Mouse (Mus musculus): ENCODE results near the gene Rps6kb1.
"Not testable (repeated sequence)": the region's sequence is repeated elsewhere in the genome, so short reads cannot be mapped to it uniquely, and the experiment has no call there.

Gene Rps6kb1

DNA sequence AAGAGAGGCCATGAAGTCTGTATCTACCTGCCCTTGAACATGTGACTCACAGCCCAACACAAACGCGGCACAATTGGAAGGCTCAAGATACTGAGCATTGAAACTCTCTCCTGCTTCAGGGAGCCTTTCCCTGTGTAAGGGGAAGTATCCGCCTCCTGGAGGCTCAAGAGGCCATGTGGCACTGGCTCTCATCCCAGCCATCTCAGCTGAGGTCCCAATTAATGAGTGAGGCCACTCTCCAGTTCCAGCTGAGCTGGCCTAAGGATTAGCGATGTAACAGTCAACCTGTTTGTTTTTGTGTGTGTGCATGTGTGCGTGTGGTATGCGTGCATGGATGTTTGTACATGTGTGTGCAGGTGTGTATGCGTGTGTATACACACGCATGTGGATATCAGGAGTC is 76.3 kb downstream of the Rps6kb1 start:
- no peak for DNase-seq (ENCODE audit: low read depth)

DNA sequence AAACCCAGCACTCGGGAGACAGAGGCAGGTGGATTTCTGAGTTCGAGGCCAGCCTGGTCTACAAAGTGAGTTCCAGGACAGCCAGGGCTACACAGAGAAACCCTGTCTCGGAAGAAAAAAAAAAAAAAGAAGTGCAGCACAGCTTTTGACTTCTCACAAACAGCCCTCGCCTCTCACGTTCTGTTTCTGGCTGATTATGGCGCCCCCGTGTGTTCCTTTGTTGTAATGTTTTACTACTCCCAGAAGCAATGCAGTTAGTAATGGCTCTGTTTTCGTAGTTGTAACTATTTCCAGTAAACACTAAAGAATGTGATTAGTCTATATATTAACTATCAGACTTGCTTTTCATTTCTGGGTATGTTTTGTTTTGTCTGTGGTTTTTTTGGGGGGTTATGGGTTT is 80.3 kb downstream of the Rps6kb1 start:
- not testable (repeated sequence) for DNase-seq (ENCODE audit: low read depth)

GRCm38 (mm10) chr11:86462579-86462978 is 82.0 kb downstream of the Rps6kb1 start:
- DNase-seq (ENCODE audit: low read depth): no peak

DNA sequence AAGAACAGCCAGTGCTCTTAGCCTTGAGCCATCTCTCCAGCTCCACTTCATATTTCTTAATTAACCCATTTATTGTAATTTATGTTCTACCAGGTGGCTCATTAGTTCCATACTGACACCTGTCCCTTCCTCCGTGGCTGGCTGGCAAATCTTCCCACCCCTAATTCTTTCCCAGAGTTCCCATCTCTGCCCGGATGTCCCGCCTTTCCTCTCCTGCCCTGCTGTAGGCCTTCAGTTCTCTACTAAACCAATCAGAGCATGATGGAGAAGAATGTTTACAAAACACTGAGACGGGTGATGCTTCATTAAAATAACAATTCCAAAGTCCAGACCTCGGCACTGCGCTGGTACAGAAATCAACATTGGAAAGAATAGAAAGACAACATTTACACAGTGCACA is 85.7 kb downstream of the Rps6kb1 start:
- DNase-seq (ENCODE audit: low read depth): no peak

DNA sequence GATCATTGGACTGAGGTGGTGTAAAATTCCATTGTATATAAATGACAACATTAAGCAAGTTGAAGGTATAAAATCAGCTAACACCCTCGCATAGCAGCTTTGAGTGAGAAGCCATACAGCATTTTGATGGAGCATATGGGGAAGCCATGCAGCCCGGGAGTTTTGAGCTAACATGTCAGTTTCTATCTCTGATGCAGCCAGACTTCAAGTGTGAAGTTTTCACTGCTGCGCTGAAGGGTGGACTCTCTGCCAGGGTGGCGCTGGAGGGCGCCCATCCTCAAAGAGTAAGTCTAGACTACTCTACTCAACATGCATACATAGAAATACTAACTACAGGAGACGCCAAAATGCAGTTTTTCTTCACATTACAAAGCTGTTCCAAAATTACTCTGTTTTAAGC is 87.1 kb downstream of the Rps6kb1 start:
- no peak for DNase-seq (ENCODE audit: low read depth)

- no peak for DNase-seq (ENCODE audit: low read depth)
Observed at GRCm38 (mm10) chr11:86453991-86454390, 90.6 kb downstream of the Rps6kb1 start.
